ENCODE assay signal across 19 mouse cellular contexts in genomic region chr14:57018436-57018835, GRCm38 (mm10). TPM values are rescaled to one million over a fixed set of nuclear protein-coding genes. Genes with fewer than 3 reads are reported as not detected.
"Had no signal": no experiment of that assay in that cellular context is flagged by ENCODE, and none has a peak within 500 bp of the region (broad histone marks: within the 10 kb centered on the region; RNA-seq: fewer than 3 reads in every experiment).

No protein-coding gene starts in this region.

- H3K4me3 ChIP-seq: neural tube, embryonic 13.5 days; neural tube, embryonic 15.5 days; stomach, embryonic 15.5 days had no signal

- H3K9me3 ChIP-seq: neural tube, embryonic 13.5 days; neural tube, embryonic 15.5 days; stomach, embryonic 15.5 days had no signal

- H3K36me3 ChIP-seq: neural tube, embryonic 13.5 days; neural tube, embryonic 15.5 days; stomach, embryonic 15.5 days had no signal

- DNase-seq: retina, postnatal 1 day; right cerebral cortex, adult 18-20 months; right cerebral cortex, postnatal 14 days; right cerebral cortex, postnatal 25 days; right cerebral cortex, postnatal 4 days; spleen, adult 18-20 months; thymus, adult 18-20 months; thymus, adult 2 months; thymus, postnatal 14 days; thymus, postnatal 25 days; thymus, postnatal 36 days; thymus, postnatal 4 days had no signal

- H3K27ac ChIP-seq: neural tube, embryonic 13.5 days; neural tube, embryonic 15.5 days; stomach, embryonic 15.5 days; stomach, postnatal 0 days had no signal

- H3K27me3 ChIP-seq: neural tube, embryonic 13.5 days; neural tube, embryonic 15.5 days; stomach, embryonic 15.5 days had no signal

- H3K4me1 ChIP-seq: neural tube, embryonic 13.5 days; neural tube, embryonic 15.5 days; stomach, embryonic 15.5 days had no signal

RNA-seq across cellular contexts. Expression of gene Gja3, which starts 39.5 kb away (rescaled TPM):
- polyA plus RNA-seq: neural tube, embryonic 14.5 days; spleen, adult 2 months; urinary bladder, adult 2 months had no signal
